Mouse (Mus musculus) CH12.LX (cell line): ENCODE measurements at regions not wholly inside any gene's neighbourhood (a gene's known extent, or its start where the extent isn't known, plus 50 kb on each side); places are given as distances from the start of the nearest gene placed in this dataset.

Experiments used
- CTCF ChIP-seq, 2 experiments: IDR thresholded peaks in 1 of 2; conservative IDR thresholded peaks in 1 of 2; 2 replicates each; pipeline ENCODE4 v1.5.1; 2011 to 2012; ENCODE audit warnings: low read depth in 2 of 2, low read length in 2 of 2, improper control_type of control experiment in 1 of 2, inconsistent platforms in 1 of 2, mild to moderate bottlenecking in 1 of 2, moderate library complexity in 1 of 2
- EP300 ChIP-seq: IDR thresholded peaks from 2 replicates; pipeline ENCODE4 v1.6.1; 2011; ENCODE audit warnings: low read length, improper control_type of control experiment
- ETS1 ChIP-seq: conservative IDR thresholded peaks from 2 replicates; pipeline ENCODE4 v1.6.1; 2012; ENCODE audit warnings: low read depth, mild to moderate bottlenecking, inconsistent platforms, low read length, improper control_type of control experiment, moderate library complexity
- GABPA ChIP-seq: IDR thresholded peaks from 2 replicates; pipeline ENCODE4 v1.6.1; 2012; ENCODE audit warnings: low read depth, low read length, improper control_type of control experiment, inconsistent platforms; ENCODE audit not compliant: insufficient replicate concordance
- KAT2A ChIP-seq: IDR thresholded peaks from 2 replicates; pipeline ENCODE4 v1.6.1; 2012; ENCODE audit warnings: low read length, improper control_type of control experiment, inconsistent platforms; ENCODE audit not compliant: insufficient replicate concordance
- POLR2A ChIP-seq: IDR thresholded peaks from 2 replicates; pipeline ENCODE4 v1.6.1; 2011; ENCODE audit warnings: low read depth, mild to moderate bottlenecking, improper control_type of control experiment, low read length
- ZC3H11A ChIP-seq: IDR thresholded peaks from 2 replicates; pipeline ENCODE4 v1.6.1; 2012; ENCODE audit warnings: low read depth, mild to moderate bottlenecking, inconsistent platforms, low read length, improper control_type of control experiment

DNA sequence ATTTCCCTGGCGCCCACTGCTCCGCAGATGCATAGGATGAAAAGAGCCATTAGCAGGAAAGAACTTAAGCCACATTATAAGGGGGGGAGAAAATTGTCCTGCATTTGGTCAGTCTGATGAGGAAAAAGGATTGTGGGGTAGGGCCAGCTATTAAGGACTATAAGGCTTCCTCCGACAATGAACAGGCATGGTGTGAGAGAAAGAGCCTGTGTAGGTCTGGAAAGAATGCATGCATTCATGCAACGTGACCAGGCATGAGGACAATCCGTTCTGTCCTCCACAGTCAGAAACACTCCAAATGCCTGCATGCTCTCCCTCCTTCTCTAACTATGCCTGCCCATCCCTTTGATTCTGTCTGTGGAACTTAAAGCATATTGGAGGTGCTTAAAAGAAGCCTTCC, 550.8 kb downstream of the Bcl11a start:
- TF ChIP-seq CTCF (conservative IDR thresholded peaks at IDR 0.05 in 1 of 2, IDR thresholded peaks at IDR 0.05 in 1 of 2; ENCODE audit: low read depth in 2 of 2, low read length in 2 of 2): no peak
- no peak for TF ChIP-seq GABPA
- TF ChIP-seq ZC3H11A: no peak
- no peak for TF ChIP-seq POLR2A
- no peak for TF ChIP-seq EP300
- no peak for TF ChIP-seq ETS1
- no peak for TF ChIP-seq KAT2A
